Mouse (Mus musculus): ENCODE measurements around the gene Coro1c. TPM values are rescaled to one million over a fixed set of nuclear protein-coding genes. Genes with fewer than 3 reads are reported as not detected.

The Coro1c gene
- total and polyA plus RNA-seq, 3 experiments = 77.3 to 158 (median 103) TPM

DNA sequence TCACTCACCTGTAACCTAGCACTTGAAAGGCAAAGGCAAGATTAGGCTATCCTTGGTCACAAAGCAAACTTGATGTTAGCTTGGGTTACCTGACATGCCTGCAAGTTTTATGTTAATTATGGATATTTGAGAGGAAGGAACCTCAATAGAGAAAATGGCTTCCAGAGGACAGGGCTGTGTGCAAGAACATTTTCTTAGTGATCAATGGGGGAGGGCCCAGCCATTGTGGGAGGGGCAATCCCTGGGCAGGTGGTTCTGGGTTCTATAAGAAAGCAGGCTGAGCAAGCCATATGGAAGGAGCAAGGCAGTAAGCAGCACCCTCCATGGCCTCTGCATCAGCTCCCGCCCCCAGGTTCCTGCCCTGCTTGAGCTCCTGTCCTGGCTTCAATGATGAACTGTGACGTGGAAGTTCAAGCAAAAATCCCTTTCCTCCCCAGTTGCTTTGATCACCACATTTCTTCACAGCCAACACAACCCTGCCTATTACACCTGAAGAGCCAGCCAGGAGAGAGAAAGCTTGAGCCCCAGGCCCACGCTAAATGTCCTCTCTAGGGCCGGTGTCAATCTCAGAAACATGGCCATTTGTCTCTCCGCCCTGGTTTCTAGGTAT is 20.3 kb downstream of the Coro1c start:
- Histone ChIP-seq H3K27me3 (ENCODE audit: control insufficient read depth in 1 of 2, insufficient read depth in 2 of 2, low read length in 2 of 2) (no peaks in the 10 kb centered on the region), H3K9ac (ENCODE audit: control insufficient read depth, low read depth, low read length, poor library complexity, severe bottlenecking) (no peak overlapping the region), H3K4me3 (ENCODE audit: control insufficient read depth in 1 of 2, insufficient read depth in 1 of 2, low read depth in 2 of 2, low read length in 2 of 2) (no peak overlapping the region), H3K36me3 (ENCODE audit: control insufficient read depth in 1 of 2, insufficient read depth in 2 of 2, low read length in 2 of 2) (no peaks in the 10 kb centered on the region; a peak in 1 of 4 replicates), H3K27ac (ENCODE audit: control insufficient read depth, low read depth, low read length) (no peak overlapping the region), H3K4me1 (ENCODE audit: control insufficient read depth in 1 of 2, insufficient read depth in 2 of 2, low read length in 2 of 2) (no peaks in the 10 kb centered on the region), H3K9me3 (replicated peaks; ENCODE audit: insufficient read depth, low read length) (no peaks in the 10 kb centered on the region), H3K79me2 (ENCODE audit: control insufficient read depth, insufficient read depth, low read length, poor library complexity) (peaks cover 64% of the 10 kb centered on the region)
- TF ChIP-seq BHLHE40 (IDR thresholded peaks at IDR 0.05; ENCODE audit: borderline replicate concordance, low read depth, low read length) = no peak
- no peak for TF ChIP-seq MAZ (IDR thresholded peaks at IDR 0.05; ENCODE audit: low read depth, low read length)
- TF ChIP-seq RAD21 (IDR thresholded peaks at IDR 0.05; ENCODE audit: low read depth, low read length) = no peak
- no peak for TF ChIP-seq CTCF (IDR thresholded peaks at IDR 0.05 in 2 of 3, conservative IDR thresholded peaks at IDR 0.05 in 1 of 3; ENCODE audit: control insufficient read depth in 1 of 3, insufficient read depth in 1 of 3, low read depth in 2 of 3, low read length in 3 of 3, poor library complexity in 1 of 3, severe bottlenecking in 1 of 3)
- TF ChIP-seq JUND (IDR thresholded peaks at IDR 0.05; ENCODE audit: low read depth, low read length) = no peak
- TF ChIP-seq MYC (IDR thresholded peaks at IDR 0.05; ENCODE audit: low read depth, low read length) = no peak
- no peak for TF ChIP-seq HCFC1 (IDR thresholded peaks at IDR 0.05; ENCODE audit: low read depth, low read length)
- no peak for TF ChIP-seq ELF1 (IDR thresholded peaks at IDR 0.05; ENCODE audit: low read depth, low read length)
- no peak for TF ChIP-seq SMC3 (IDR thresholded peaks at IDR 0.05; ENCODE audit: low read depth, low read length)
- no peak for TF ChIP-seq EP300 (IDR thresholded peaks at IDR 0.05; ENCODE audit: low read depth in 1 of 2, low read length in 2 of 2)
- no peak for TF ChIP-seq MXI1 (IDR thresholded peaks at IDR 0.05; ENCODE audit: low read depth, low read length)
- no peak for TF ChIP-seq MYB (IDR thresholded peaks at IDR 0.05; ENCODE audit: low read depth, low read length)
- no peak for TF ChIP-seq KAT2A (conservative IDR thresholded peaks at IDR 0.05; ENCODE audit: low read depth, low read length)
- TF ChIP-seq NRF1 (IDR thresholded peaks at IDR 0.05; ENCODE audit: insufficient read depth, low read depth, low read length, poor library complexity, severe bottlenecking) = no peak
- TF ChIP-seq TAL1 (IDR thresholded peaks at IDR 0.05; ENCODE audit: low read length) = no peak
- TF ChIP-seq ZKSCAN1 (IDR thresholded peaks at IDR 0.05; ENCODE audit: low read depth, low read length) = no peak
- no peak for TF ChIP-seq ETS1 (IDR thresholded peaks at IDR 0.05; ENCODE audit: low read depth, low read length)
- no peak for TF ChIP-seq USF1 (IDR thresholded peaks at IDR 0.05; ENCODE audit: low read depth, low read length)
- no peak for TF ChIP-seq POLR2AphosphoS2 (IDR thresholded peaks at IDR 0.05; ENCODE audit: low read length)
- no peak for DNase-seq (ENCODE audit: low read depth, low spot score)

DNA sequence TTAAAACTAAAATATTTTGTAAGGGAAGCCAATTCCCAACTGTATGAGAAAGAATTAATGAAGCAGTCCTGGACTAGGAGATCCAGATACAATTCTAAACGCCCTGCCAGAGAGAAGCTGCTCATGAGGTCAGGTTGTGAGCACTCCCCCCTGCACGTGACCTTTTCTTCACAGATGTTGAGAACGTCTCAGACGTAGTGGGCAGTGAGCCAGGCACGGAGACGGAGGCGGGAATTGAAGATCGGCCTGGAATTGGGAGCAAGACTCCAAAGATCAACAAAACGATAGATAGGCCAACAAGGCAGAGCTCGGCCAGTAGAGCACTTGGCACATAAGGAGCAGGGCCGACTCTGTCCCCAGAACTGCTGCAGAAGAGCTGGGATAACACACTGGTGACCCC is 21.4 kb downstream of the Coro1c start:
- no peak for DNase-seq (ENCODE audit: low read depth, low spot score)
- Histone ChIP-seq H3K36me3 (ENCODE audit: control insufficient read depth in 1 of 2, insufficient read depth in 2 of 2, low read length in 2 of 2) (no peaks in the 10 kb centered on the region; a peak in 1 of 4 replicates), H3K27ac (ENCODE audit: control insufficient read depth, low read depth, low read length) (no peak overlapping the region)

More for the DNA sequence above, 21.4 kb downstream of the Coro1c start:
- no peak for TF ChIP-seq MAX (IDR thresholded peaks at IDR 0.05; ENCODE audit: low read length)
- TF ChIP-seq MAFK (IDR thresholded peaks at IDR 0.05; ENCODE audit: borderline replicate concordance, low read depth, low read length) = no peak
- no peak for TF ChIP-seq SMC3 (IDR thresholded peaks at IDR 0.05; ENCODE audit: low read depth, low read length)
- no peak for TF ChIP-seq ELF1 (IDR thresholded peaks at IDR 0.05; ENCODE audit: low read depth, low read length)
- no peak for TF ChIP-seq TBP (IDR thresholded peaks at IDR 0.05; ENCODE audit: low read depth, low read length)
- no peak for TF ChIP-seq TAL1 (IDR thresholded peaks at IDR 0.05; ENCODE audit: low read length)
- no peak for TF ChIP-seq JUND (IDR thresholded peaks at IDR 0.05; ENCODE audit: low read depth, low read length)
- TF ChIP-seq POLR2AphosphoS5 (IDR thresholded peaks at IDR 0.05; ENCODE audit: borderline replicate concordance, low read depth, low read length) = no peak
- no peaks in the 10 kb centered on the region for H3K4me1 ChIP-seq (ENCODE audit: control insufficient read depth in 1 of 2, insufficient read depth in 2 of 2, low read length in 2 of 2)
- no peak overlapping the region for H3K4me3 ChIP-seq (ENCODE audit: control insufficient read depth in 1 of 2, insufficient read depth in 1 of 2, low read depth in 2 of 2, low read length in 2 of 2)
- no peaks in the 10 kb centered on the region for H3K27me3 ChIP-seq (ENCODE audit: control insufficient read depth in 1 of 2, insufficient read depth in 2 of 2, low read length in 2 of 2)
- H3K9me3 ChIP-seq (replicated peaks; ENCODE audit: insufficient read depth, low read length) = no peaks in the 10 kb centered on the region
- no peak overlapping the region for H3K9ac ChIP-seq (ENCODE audit: control insufficient read depth, low read depth, low read length, poor library complexity, severe bottlenecking)
- peaks cover 61% of the 10 kb centered on the region for H3K79me2 ChIP-seq (ENCODE audit: control insufficient read depth, insufficient read depth, low read length, poor library complexity)

All from MEL (cell line).